Mouse (Mus musculus): ENCODE measurements at regions not wholly inside any gene's neighbourhood (a gene's known extent, or its start where the extent isn't known, plus 50 kb on each side); places are given as distances from the start of the nearest gene placed in this dataset.

- in situ Hi-C loops (cut with MboI, MseI): no loop called here
These were observed 276.5 kb downstream of the Rnf144b start for GRCm38 (mm10) chr13:47398976-47399375.

GRCm38 (mm10) chr13:47413261-47413660 is 290.8 kb downstream of the Rnf144b start:
- in situ Hi-C loops (cut with MboI, MseI): no loop called here

GRCm38 (mm10) chr13:47413940-47414339 is 291.5 kb downstream of the Rnf144b start:
- in situ Hi-C loops (cut with MboI, MseI): no loop called here

- in situ Hi-C loops (cut with MboI, MseI): no loop called here
These were observed 307.5 kb downstream of the Rnf144b start for GRCm38 (mm10) chr13:47429856-47430365.

GRCm38 (mm10) chr13:47430409-47430808 is 308.0 kb downstream of the Rnf144b start:
- in situ Hi-C loops (cut with MboI, MseI): no loop called here

- in situ Hi-C loops (cut with MboI, MseI): no loop called here
These were observed 313.2 kb downstream of the Rnf144b start for GRCm38 (mm10) chr13:47435631-47436030.

GRCm38 (mm10) chr13:47444876-47445275 is 322.4 kb downstream of the Rnf144b start:
- in situ Hi-C loops (cut with MboI, MseI): no loop called here

GRCm38 (mm10) chr13:47452186-47452760 is 329.8 kb downstream of the Rnf144b start:
- in situ Hi-C loops (cut with MboI, MseI): no loop called here

GRCm38 (mm10) chr13:47462148-47462547 is 339.7 kb downstream of the Rnf144b start:
- in situ Hi-C loops (cut with MboI, MseI): no loop called here

- in situ Hi-C loops (cut with MboI, MseI): no loop called here
These were observed 349.2 kb downstream of the Rnf144b start for GRCm38 (mm10) chr13:47471543-47472213.

- in situ Hi-C loops (cut with MboI, MseI): no loop called here
These were observed 357.7 kb downstream of the Rnf144b start for GRCm38 (mm10) chr13:47480159-47480558.

- in situ Hi-C loops (cut with MboI, MseI): no loop called here
These were observed 362.4 kb downstream of the Rnf144b start for GRCm38 (mm10) chr13:47484819-47485218.

GRCm38 (mm10) chr13:47486111-47486510 is 363.7 kb downstream of the Rnf144b start:
- in situ Hi-C loops (cut with MboI, MseI): no loop called here

- in situ Hi-C loops (cut with MboI, MseI): no loop called here
These were observed 364.2 kb downstream of the Rnf144b start for GRCm38 (mm10) chr13:47486658-47487057.

GRCm38 (mm10) chr13:47505380-47505955 is 383.0 kb downstream of the Rnf144b start:
- in situ Hi-C loops (cut with MboI, MseI): no loop called here

- in situ Hi-C loops (cut with MboI, MseI): no loop called here
These were observed 410.5 kb downstream of the Rnf144b start for GRCm38 (mm10) chr13:47532935-47533334.

GRCm38 (mm10) chr13:47537156-47537555 is 414.7 kb downstream of the Rnf144b start:
- in situ Hi-C loops (cut with MboI, MseI): no loop called here

- in situ Hi-C loops (cut with MboI, MseI): no loop called here
These were observed 427.2 kb downstream of the Rnf144b start for GRCm38 (mm10) chr13:47549626-47550025.

- in situ Hi-C loops (cut with MboI, MseI): no loop called here
These were observed 429.8 kb downstream of the Rnf144b start for GRCm38 (mm10) chr13:47552251-47552650.

- in situ Hi-C loops (cut with MboI, MseI): no loop called here
These were observed 431.7 kb downstream of the Rnf144b start for GRCm38 (mm10) chr13:47554198-47554597.

- in situ Hi-C loops (cut with MboI, MseI): no loop called here
These were observed 434.9 kb downstream of the Rnf144b start for GRCm38 (mm10) chr13:47557196-47557974.

GRCm38 (mm10) chr13:47562836-47563235 is 440.4 kb downstream of the Rnf144b start:
- in situ Hi-C loops (cut with MboI, MseI): no loop called here

Measured in regulatory T cell (primary cell).